Mouse (Mus musculus) midbrain, embryonic 11.5 days (tissue): ENCODE measurements around the gene Rpl13a. TPM values are rescaled to one million over a fixed set of nuclear protein-coding genes. Genes with fewer than 3 reads are reported as not detected.
"Not testable (repeated sequence)": the region's sequence is repeated elsewhere in the genome, so short reads cannot be mapped to it uniquely, and the experiment has no call there.

Experiments
- ATAC-seq: fragments of 200-750 bp; cut with Nextera tagmentation; 2 replicates; pipeline ENCODE4 v1.8.0; 2017; ENCODE audit warnings: moderate TSS enrichment, moderate library complexity; ENCODE audit not compliant: low FRiP score
- DNase-seq: peaks from one replicate; pipeline ENCODE4 v3.0.0; 2015; ENCODE audit warnings: low spot score; ENCODE audit errors: missing footprints
- H3K27ac ChIP-seq: fragments of 300-500 bp; sonication (generic); 2 replicates; pipeline ENCODE4 v1.5.1; 2014; ENCODE audit warnings: low read depth, low read length
- H3K27me3 ChIP-seq: fragments of 300-500 bp; sonication (generic); 2 replicates; pipeline ENCODE4 v1.6.1; 2014; ENCODE audit warnings: mild to moderate bottlenecking, low read length, moderate library complexity, mixed read lengths; ENCODE audit not compliant: control insufficient read depth, insufficient read depth
- H3K36me3 ChIP-seq: fragments of 300-500 bp; sonication (generic); 2 replicates; pipeline ENCODE4 v1.6.1; 2014; ENCODE audit warnings: mild to moderate bottlenecking, low read length, moderate library complexity, mixed read lengths; ENCODE audit not compliant: control insufficient read depth, insufficient read depth
- H3K4me1 ChIP-seq: fragments of 300-500 bp; sonication (generic); 2 replicates; pipeline ENCODE4 v1.6.1; 2014; ENCODE audit warnings: low read length; ENCODE audit not compliant: control insufficient read depth, insufficient read depth
- H3K4me2 ChIP-seq: fragments of 300-500 bp; sonication (generic); 2 replicates; pipeline ENCODE4 v1.6.1; 2014; ENCODE audit warnings: mild to moderate bottlenecking, moderate library complexity
- H3K4me3 ChIP-seq: fragments of 300-500 bp; sonication (generic); 2 replicates; pipeline ENCODE4 v1.5.1; 2014; ENCODE audit warnings: low read depth, low read length
- H3K9ac ChIP-seq: fragments of 300-500 bp; sonication (generic); 2 replicates; pipeline ENCODE4 v1.6.1; 2014; ENCODE audit warnings: low read length
- H3K9me3 ChIP-seq: fragments of 300-500 bp; sonication (generic); 2 replicates; pipeline ENCODE4 v1.6.1; 2016; ENCODE audit warnings: low read length; ENCODE audit not compliant: control insufficient read depth
- WGBS: fragments of 180-500 bp; shearing (Covaris S2); extraction: QIAGEN DNeasy Blood & Tissue Kit; methylation state at CpG from one replicate; pipeline ENCODE4 v1.1.7; 2014; 5-methylcytosine and 5-hydroxymethylcytosine counted together
- polyA plus RNA-seq: library from polyadenylated mRNA; unstranded; fragments of >200 nt; fragmentation: Nextera tagmentation; extraction: Ambion mirVana; gene quantifications from 2 replicates; pipeline ENCODE4 v1.2.1, GENCODE M21; 2014

Gene Rpl13a
- polyA plus RNA-seq = 1,212 and 1,290 TPM in 2 replicates

DNA sequence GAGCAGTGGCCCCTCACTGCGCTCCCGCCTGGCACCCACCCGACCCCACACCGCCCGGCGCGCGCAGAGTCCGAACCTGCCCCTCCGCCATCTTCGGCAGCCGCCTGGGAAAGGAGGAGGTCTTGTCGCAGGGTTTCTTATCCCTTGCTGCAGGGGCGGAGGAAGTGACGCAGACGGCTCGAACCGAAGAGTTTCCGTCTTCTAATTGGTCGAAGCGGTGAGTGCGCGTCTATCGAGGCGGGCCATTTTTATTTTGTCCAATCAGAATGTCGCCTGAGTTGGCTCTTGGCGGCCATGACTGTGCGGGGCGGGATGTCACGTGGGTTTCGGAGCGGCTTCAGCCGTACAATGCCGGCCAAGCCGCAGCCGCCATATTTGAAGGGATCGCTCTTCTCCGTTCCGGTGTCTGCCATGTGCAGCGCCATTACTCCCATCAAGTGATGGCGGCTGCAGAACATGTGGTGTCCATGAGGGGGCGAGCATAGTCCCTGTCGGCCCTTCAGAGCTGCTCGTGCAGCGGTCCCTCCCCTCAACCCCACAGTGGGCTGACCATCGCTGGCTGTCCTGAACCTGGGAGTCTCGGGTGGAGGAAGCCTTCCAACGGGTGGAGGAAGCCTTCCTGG is at the start of gene Rpl13a:
Gene Rpl13a, minus strand, starts transcription at position 138 of the 623 bp plus-strand sequence.
- Histone ChIP-seq H3K4me2 (peak within 1 kb of the TSS; percentile 64), H3K27ac (peak within 1 kb of the TSS; percentile 87), H3K36me3 (peaks cover 25% of the 10 kb centered on the region), H3K4me3 (peak within 1 kb of the TSS; percentile 96), H3K9me3 (no peaks in the 10 kb centered on the region), H3K4me1 (peaks cover 26% of the 10 kb centered on the region), H3K27me3 (no peaks in the 10 kb centered on the region), H3K9ac (peak within 1 kb of the TSS; percentile 100)
- peak; percentile 99 for DNase-seq
- under 1% methylated on average over 48 of the region's 48 CpGs for WGBS
- ATAC-seq = peak; percentile 93

DNA sequence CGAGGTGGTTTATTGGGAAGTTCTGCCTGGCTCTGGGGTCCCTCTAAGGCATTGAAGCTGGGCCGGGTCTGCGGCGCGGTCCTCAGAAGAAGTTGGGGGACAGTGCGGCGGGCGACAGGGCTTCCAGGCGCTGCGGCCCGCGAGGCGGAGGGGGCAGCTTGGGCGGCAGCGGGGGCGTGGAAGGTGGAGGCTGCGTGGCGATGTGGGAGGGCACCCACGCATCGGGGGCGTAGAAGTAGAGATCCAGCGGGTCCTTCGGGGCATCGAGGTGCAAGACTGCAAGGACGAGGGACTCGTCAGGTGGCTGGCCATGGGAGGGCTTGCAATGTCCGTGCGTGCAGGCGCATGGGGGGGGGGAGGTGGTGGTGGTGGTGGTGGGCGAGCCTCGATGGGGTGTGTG is 47.8 kb upstream of the Rpl13a start:
- H3K27me3 ChIP-seq = peaks cover 74% of the 10 kb centered on the region
- ATAC-seq (0 out of 2 replicates have a peak, but pooled peaks have one; percentile 8), DNase-seq (no peak)
- H3K27ac ChIP-seq = no peak overlapping the region
- H3K9ac ChIP-seq = peak overlapping the region; percentile 20; the same call in 1 of the 2 replicates
- H3K9me3 ChIP-seq = no peaks in the 10 kb centered on the region; the same call in 1 of the 2 replicates
- 3% methylated on average over 30 of the region's 31 CpGs for WGBS
- peak overlapping the region; percentile 1; the same call in 1 of the 2 replicates for H3K4me3 ChIP-seq
- peak overlapping the region; percentile 25 for H3K4me2 ChIP-seq
- H3K36me3 ChIP-seq = no peaks in the 10 kb centered on the region
- H3K4me1 ChIP-seq = peaks cover 7% of the 10 kb centered on the region

DNA sequence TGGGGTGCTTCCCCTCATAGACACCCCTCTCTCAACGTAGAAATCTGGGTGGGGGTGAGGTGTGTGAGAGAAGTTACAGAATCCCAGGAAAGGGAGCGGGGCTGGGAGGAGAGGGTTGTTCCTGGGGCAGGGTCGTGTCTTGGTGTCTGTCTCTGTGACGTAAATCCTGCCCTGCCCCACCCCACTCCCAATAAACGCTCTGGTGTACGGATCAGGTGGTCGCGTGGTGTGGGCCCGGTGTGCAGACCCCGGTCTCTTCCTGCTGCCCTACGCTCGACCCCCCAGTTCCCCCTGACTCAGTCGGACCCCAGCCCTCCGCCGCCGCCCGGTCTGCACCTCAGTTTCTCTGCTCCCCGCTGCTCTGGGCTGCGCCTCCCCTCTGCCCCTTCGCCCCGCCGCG is 47.4 kb upstream of the Rpl13a start:
- peak overlapping the region; percentile 20; the same call in 1 of the 2 replicates for H3K9ac ChIP-seq
- H3K36me3 ChIP-seq = no peaks in the 10 kb centered on the region
- ATAC-seq = 0 out of 2 replicates have a peak, but pooled peaks have one; percentile 11
- no peaks in the 10 kb centered on the region; the same call in 1 of the 2 replicates for H3K9me3 ChIP-seq
- peak overlapping the region; percentile 25 for H3K4me2 ChIP-seq
- peaks cover 7% of the 10 kb centered on the region for H3K4me1 ChIP-seq
- no peak for DNase-seq
- 2% methylated on average over 23 of the region's 23 CpGs for WGBS
- H3K27ac ChIP-seq = no peak overlapping the region
- peaks cover 71% of the 10 kb centered on the region for H3K27me3 ChIP-seq
- H3K4me3 ChIP-seq = peak overlapping the region; percentile 1; the same call in 1 of the 2 replicates

DNA sequence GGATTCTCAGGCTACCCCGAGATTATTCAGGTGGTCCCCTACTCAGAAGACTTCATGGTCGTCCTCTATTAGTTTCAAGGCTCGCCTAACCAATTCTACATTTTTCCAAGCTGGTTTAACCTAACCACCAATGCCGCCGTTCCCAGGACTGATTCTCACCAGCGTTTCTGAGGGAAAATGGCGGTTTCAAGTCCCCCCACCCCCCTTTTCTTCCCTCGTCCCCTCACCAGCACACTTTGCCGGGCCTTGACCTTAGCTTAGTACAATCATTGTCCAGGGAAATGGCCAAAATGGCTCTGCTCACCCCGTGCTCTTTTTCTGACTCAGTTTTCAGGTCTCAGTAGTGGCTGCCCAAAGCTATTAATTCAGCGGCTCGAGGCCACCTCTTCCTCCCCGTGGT is 46.8 kb upstream of the Rpl13a start:
- no peak for ATAC-seq
- Histone ChIP-seq H3K4me1 (peaks cover 7% of the 10 kb centered on the region), H3K27me3 (peaks cover 66% of the 10 kb centered on the region), H3K4me3 (no peak overlapping the region), H3K4me2 (no peak overlapping the region), H3K9me3 (no peaks in the 10 kb centered on the region; the same call in 1 of the 2 replicates), H3K9ac (no peak overlapping the region), H3K27ac (no peak overlapping the region), H3K36me3 (no peaks in the 10 kb centered on the region)
- 2% methylated on average over 13 of the region's 13 CpGs for WGBS
- DNase-seq = peak; percentile 94

DNA sequence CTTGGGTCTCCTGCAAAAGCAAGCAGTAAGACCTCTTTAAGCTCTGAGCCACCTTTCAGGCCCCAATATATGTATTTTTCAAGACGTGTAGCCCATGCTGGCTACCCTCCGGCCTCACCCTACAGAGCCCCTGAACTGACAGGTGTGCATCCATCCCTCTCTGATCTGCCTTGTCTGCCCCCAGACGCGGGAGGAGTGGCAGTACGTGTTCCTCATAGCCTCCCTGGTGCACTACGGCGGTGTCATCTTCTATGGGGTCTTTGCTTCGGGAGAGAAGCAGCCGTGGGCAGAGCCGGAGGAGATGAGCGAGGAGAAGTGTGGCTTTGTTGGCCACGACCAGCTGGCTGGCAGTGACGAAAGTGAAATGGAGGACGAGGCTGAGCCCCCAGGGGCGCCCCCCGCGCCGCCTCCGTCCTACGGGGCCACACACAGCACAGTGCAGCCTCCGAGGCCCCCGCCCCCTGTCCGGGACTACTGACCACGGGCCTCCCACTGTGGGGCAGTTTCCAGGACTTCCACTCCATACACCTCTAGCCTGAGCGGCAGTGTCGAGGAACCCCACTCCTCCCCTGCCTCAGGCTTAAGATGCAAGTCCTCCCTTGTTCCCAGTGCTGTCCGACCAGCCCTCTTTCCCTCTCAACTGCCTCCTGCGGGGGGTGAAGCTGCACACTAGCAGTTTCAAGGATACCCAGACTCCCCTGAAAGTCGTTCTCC is 46.2 kb upstream of the Rpl13a start:
- Histone ChIP-seq H3K4me2 (peak overlapping the region; percentile 23; the same call in 1 of the 2 replicates), H3K9me3 (peaks cover 6% of the 10 kb centered on the region; the same call in 1 of the 2 replicates), H3K27ac (no peak overlapping the region), H3K36me3 (no peaks in the 10 kb centered on the region), H3K4me1 (peaks cover 7% of the 10 kb centered on the region), H3K4me3 (no peak overlapping the region), H3K9ac (no peak overlapping the region), H3K27me3 (peaks cover 60% of the 10 kb centered on the region)
- WGBS = 3% methylated on average over 29 of the region's 29 CpGs
- ATAC-seq = no peak; the same call in 1 of the 2 replicates
- DNase-seq = peak; percentile 91

DNA sequence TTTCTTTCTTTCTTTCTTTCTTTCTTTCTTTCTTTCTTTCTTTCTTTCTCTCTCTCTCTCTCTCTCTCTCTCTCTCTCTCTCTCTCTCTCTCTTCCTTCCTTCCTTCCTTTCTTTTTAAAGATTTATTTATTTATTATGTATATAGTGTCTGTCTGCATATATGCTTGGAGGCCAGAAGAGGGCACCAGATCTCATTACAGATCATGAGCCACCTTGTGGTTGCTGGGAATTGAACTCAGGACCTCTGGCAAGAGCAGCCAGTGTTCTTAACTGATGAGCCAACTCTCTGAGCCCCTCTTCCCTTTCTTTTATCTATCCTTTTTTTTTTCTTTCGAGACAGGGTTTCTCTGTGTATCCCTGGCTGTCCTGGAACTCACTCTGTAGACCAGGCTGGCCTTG is 45.2 kb upstream of the Rpl13a start:
- not testable (repeated sequence) for H3K4me3 ChIP-seq, ATAC-seq, H3K36me3 ChIP-seq, H3K4me2 ChIP-seq, H3K9ac ChIP-seq, H3K4me1 ChIP-seq, DNase-seq, H3K27ac ChIP-seq, H3K9me3 ChIP-seq
- 45% methylated on average over 1 of the region's 1 CpGs for WGBS
- H3K27me3 ChIP-seq = peaks cover 59% of the 10 kb centered on the region

DNA sequence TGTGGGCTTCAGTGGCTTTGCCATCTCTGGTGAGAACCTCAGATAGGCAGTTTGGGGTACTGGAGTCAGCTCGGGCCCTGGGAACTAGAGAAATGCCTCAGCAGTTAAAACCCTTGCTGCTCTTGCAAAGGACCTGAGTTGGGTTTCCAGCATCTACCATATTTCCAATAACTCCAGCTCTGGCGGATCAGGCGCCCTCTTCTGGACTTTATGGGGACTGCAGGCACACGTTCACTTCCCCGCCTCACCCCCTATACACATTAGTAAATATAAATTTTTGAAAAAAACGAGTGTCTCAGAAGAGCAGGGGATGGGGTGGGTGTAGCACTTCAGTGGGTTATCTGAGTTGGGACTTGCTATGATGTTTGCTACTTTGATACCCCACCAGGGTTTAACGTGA is 44.4 kb upstream of the Rpl13a start:
- Histone ChIP-seq H3K27ac (no peak overlapping the region), H3K36me3 (no peaks in the 10 kb centered on the region), H3K9ac (no peak overlapping the region), H3K4me3 (no peak overlapping the region), H3K27me3 (peaks cover 59% of the 10 kb centered on the region), H3K4me1 (peaks cover 7% of the 10 kb centered on the region), H3K4me2 (no peak overlapping the region), H3K9me3 (peaks cover 8% of the 10 kb centered on the region; the same call in 1 of the 2 replicates)
- DNase-seq = no peak
- 61% methylated on average over 7 of the region's 7 CpGs for WGBS
- no peak for ATAC-seq

DNA sequence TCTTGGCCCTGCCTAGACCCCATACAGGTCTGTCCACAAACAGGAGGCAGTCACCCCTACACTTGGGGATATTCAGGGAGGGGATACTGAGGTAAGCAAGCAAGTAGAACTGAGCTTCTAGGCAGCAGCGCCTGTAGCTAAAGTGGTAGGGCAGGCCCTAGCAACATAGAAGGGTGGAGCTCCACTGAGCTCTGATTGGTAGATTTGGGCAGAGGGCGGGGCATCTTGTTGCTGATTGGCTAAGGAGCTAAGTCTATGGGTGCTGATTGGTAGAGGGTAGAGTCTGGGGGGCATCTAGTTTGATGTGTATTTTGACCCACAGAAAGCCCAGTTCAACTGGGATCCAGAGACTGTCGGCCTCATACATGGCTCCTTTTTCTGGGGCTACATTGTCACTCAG is 40.9 kb upstream of the Rpl13a start:
- Histone ChIP-seq H3K9ac (no peak overlapping the region), H3K9me3 (peaks cover 8% of the 10 kb centered on the region; the same call in 1 of the 2 replicates), H3K4me1 (no peaks in the 10 kb centered on the region; the same call in none of the 2 replicates), H3K4me3 (no peak overlapping the region), H3K27me3 (peaks cover 58% of the 10 kb centered on the region), H3K4me2 (no peak overlapping the region), H3K36me3 (no peaks in the 10 kb centered on the region), H3K27ac (no peak overlapping the region)
- no peak for DNase-seq
- ATAC-seq = no peak
- WGBS = 91% methylated on average over 3 of the region's 3 CpGs

DNA sequence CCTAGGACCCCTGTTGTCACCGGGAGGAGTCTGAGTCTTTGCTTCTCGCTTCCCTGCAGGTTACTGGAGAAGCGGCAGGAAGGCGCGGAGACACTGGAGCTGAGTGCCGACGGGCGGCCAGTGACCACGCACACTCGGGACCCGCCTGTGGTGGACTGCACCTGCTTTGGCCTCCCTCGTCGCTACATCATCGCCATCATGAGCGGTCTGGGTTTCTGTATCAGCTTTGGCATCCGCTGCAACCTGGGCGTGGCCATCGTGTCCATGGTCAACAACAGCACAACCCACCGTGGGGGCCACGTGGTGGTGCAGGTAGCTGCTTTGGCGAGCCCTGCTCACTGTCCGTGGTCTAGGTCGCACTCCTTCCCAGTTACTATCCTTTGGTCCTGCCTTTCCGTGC is 40.1 kb upstream of the Rpl13a start:
- ATAC-seq (no peak), DNase-seq (no peak)
- Histone ChIP-seq H3K36me3 (no peaks in the 10 kb centered on the region), H3K9ac (no peak overlapping the region), H3K4me2 (no peak overlapping the region), H3K27ac (no peak overlapping the region), H3K9me3 (peaks cover 8% of the 10 kb centered on the region; the same call in 1 of the 2 replicates), H3K4me3 (no peak overlapping the region), H3K4me1 (peaks cover 5% of the 10 kb centered on the region), H3K27me3 (peaks cover 61% of the 10 kb centered on the region)
- 3% methylated on average over 24 of the region's 24 CpGs for whole genome bisulfite sequencing
